Mouse (Mus musculus) B cell, adult 2 months (primary cell): ENCODE data around the gene Fam71b.
A peak's percentile ranks its signal among the peaks of the same experiment; 100 is the strongest.

Experiments
- DNase-seq, 2 experiments: peaks; one replicate each; pipeline ENCODE4 v3.0.0; 2022

Fam71b gene

GRCm38 (mm10) chr11:46396167-46396859, at the start of gene Fam71b:
TSS of gene Fam71b (plus strand) at chr11:46396559.
- DNase-seq = no peak

GRCm38 (mm10) chr11:46347756-46348155, 48.6 kb upstream of the Fam71b start:
- DNase-seq = no peak

GRCm38 (mm10) chr11:46348416-46348815, 47.9 kb upstream of the Fam71b start:
- peak in 1 of 2 experiments; percentile 13 for DNase-seq

DNA sequence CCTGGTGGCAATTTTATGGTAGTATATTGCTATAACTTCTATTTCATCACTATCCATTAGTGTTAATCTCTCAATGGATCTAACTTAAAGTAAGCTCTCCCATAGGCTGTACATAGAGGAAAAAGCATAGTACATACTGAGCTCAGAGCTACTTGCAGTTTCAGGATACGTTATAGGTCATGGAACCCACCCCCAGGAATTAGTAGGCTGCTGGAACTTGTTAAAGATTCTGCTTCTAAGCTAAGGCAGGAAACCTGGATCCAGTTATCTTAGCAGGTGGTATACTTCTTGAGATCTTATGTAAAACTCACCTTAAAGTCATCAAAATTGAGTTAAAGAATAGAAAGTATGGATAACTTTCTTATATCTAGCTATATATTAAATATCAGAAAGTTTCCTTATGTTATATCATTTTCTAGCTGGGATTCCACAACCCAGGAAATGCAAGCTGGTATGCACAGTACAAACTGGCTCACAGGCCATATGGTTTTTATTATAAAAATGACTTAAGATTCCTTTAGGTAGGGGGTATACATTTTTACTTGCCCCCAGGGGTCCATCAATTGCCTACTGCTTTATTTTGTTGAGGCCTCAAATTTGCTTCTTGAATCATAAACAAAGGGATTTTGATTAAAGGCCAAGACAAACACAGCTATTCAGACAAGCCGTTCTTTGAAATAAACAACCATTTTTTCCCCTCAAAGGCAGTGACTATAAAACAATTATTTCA, 46.5 kb upstream of the Fam71b start:
- no peak for DNase-seq

DNA sequence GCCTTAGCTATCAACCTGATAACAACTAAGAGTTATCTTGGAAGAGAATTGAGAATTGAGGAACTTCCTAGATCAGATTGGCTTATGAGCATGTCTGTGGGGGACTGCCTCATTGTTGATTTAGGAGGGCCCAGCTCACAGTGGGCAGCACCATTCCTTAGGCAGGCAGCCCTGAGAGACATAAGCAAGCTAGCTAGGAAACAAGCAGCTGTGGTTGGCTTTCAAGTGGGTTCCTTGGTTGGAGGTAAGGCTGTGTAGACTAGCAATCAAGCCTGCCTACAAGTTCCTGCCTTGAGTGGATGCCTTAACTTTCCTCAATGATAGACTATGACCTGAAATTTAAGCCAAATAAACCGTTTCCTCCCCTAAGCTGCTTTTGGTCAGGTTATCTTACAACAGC, 38.0 kb upstream of the Fam71b start:
- no peak for DNase-seq

DNA sequence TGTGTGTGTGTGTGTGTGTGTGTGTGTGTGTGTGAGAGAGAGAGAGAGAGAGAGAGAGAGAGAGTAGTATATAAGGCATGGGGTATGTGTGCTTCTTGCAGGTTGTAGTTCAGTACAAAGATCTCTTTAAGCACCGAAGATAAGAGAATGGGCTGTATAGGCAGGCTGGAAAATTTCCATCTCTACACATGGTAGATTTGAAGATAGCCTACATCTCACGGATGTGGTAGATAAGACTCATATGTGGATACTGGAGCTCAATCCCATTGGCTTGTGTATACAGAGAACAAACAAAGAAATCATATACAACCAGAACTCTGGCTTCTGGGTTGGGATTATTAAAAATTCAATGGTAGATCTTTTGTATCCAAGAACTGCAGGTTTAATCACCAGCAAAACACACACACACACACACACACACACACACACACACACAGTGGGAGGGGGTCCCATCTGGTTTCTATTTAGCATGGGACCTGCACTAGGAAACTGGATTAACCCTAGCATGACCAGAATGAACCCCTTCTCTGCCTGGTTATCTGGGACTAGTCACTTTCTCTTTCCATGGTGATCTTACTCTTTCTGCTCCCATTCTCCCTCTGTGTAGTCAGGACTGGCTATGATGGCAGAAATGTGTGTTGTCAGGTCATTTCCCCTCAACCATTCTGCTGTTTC, 35.2 kb upstream of the Fam71b start:
- DNase-seq = no peak

DNA sequence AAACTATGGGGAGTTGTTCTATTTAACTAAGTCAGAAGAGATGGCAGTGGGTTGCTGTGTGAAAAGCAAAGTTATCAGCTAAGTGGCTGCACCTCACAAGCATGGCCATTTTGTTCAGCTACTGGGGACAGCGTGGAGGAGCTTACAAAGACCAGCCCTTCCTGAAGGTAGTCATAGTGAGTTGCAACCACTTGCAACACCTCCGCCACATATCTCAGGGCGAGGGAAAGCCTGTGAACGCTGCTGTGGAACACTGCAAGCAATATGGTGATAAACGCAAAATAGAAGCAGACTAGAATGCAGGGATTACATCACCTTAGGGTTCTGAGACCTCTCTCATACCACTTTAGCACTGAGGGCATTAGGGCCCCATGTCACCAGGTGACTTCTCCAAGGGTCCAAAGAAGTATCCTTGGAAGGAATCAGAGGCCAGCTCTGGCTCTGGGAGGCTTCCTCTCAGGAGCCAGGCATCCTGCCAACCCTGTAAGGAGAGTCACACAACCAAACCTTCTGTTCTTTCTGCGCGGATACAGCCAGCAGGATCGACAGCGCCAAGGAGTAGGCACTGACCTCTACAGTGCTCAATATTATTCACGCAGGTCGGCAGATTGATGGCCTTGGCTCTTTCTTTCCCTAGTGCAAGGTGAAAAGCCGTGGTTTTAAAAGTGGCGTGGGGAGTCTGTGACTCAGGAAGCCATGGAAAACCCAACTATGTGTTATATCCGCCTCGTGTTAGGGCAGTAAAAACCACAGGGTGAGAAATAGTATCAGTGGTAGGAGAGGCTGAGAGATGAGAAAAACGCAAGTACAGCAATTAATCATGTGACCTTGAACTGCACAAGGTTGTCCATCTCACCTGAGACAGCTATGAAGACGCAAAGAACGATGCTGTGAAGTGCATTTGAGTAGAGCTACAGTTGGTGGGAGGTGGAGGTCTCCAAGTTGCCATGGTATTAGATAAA, 34.0 kb upstream of the Fam71b start:
- DNase-seq = no peak

GRCm38 (mm10) chr11:46363864-46364263, 32.5 kb upstream of the Fam71b start:
- no peak for DNase-seq

GRCm38 (mm10) chr11:46365744-46366143, 30.6 kb upstream of the Fam71b start:
- no peak for DNase-seq

- DNase-seq = no peak
Observed at GRCm38 (mm10) chr11:46366357-46366756, 30.0 kb upstream of the Fam71b start.

GRCm38 (mm10) chr11:46370457-46370856, 25.9 kb upstream of the Fam71b start:
- no peak for DNase-seq

- DNase-seq = no peak
Observed at GRCm38 (mm10) chr11:46371250-46371649, 25.1 kb upstream of the Fam71b start.

GRCm38 (mm10) chr11:46372331-46372953, 23.9 kb upstream of the Fam71b start:
- no peak for DNase-seq

GRCm38 (mm10) chr11:46373071-46374030, 23.0 kb upstream of the Fam71b start:
- peak; percentile 31 to 43 for DNase-seq

- no peak for DNase-seq
Observed at GRCm38 (mm10) chr11:46375015-46375414, 21.3 kb upstream of the Fam71b start.

- no peak for DNase-seq
Observed at GRCm38 (mm10) chr11:46377316-46377715, 19.0 kb upstream of the Fam71b start.

DNA sequence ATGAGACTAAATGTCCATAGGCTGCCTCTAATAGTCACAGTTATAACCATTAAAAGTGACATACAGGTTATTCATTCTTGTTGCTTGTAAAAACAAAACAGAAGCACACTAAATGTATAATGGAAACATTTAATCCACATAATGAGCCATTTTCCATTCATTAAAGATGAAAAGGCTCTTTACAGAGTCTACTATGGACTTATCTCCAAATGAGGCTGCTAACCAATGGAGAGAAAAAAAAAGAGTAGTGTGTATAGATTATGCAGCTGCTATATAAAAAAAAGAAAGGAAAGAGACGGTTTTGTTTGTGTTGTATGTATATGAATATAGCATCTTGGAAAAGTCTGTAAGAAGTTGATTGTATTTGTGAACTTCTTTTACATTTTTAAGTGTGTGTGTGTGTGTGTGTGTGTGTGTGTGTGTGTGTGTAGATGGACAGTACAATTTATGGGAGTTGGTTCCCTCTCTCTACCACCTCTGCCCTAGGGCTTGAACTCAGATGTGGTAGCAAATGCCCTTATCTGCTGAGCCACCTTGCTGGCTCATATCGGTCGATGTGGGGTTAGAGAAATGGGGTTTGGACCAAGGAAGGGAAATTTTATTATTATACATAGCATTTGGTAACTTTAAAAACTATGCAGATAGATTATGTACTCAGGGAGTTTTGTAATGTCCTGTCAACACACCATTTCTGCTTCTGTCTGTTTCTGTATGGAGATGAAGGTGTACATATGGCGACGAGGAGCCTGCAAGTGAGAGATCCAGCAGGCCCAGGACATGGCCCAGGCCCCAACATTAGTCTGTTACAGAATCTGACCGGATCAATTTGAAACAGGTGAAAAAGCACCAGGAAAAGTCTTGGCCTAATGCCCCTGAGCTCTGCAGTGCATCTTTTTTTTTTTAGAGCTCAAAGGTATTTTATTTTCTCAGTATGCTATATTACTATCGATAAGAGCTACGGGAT, 18.3 kb upstream of the Fam71b start:
- no peak for DNase-seq

- no peak for DNase-seq
Observed at GRCm38 (mm10) chr11:46380097-46380675, 16.2 kb upstream of the Fam71b start.

DNA sequence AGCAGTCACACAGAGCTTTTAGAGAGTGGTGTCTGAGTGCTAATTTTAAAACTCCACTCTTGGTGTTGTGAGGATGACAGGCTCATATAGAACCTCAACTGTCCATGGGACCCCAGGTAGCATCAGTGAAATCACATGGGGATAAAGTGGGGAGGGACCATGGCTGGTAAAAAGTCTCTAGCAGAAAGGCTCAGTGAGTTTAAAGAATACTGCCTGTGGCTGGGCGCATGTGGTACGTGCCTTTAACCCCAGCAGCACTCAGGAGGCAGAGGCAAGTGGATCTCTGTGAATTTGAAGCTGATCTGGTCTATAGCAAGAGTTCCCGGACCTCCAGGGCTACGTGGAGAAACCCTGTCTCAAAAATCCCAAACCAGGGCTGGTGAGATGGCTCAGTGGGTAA, 13.9 kb upstream of the Fam71b start:
- DNase-seq = no peak
